Mouse (Mus musculus): ENCODE measurements at regions not wholly inside any gene's neighbourhood (a gene's known extent, or its start where the extent isn't known, plus 50 kb on each side); places are given as distances from the start of the nearest gene placed in this dataset.

- DNase-seq = no peak
- intact Hi-C loops (cut with DNase I) = no loop called here
These were observed 112.9 kb upstream of the Kitl start for GRCm38 (mm10) chr10:99902280-99903231.

GRCm38 (mm10) chr10:99900955-99901835 lies 114.2 kb upstream of the Kitl start:
- intact Hi-C loops (cut with DNase I) = no loop called here
- DNase-seq = no peak

- intact Hi-C loops (cut with DNase I) = no loop called here
- no peak for DNase-seq
These were observed 121.4 kb upstream of the Kitl start for GRCm38 (mm10) chr10:99893999-99894398.

- intact Hi-C loops (cut with DNase I) = no loop called here
- DNase-seq = no peak
These were observed 123.5 kb upstream of the Kitl start for GRCm38 (mm10) chr10:99891899-99892298.

GRCm38 (mm10) chr10:99881901-99882300 lies 122.4 kb upstream of the Csl start:
- intact Hi-C loops (cut with DNase I) = no loop called here
- no peak for DNase-seq

GRCm38 (mm10) chr10:99879362-99879761 lies 119.9 kb upstream of the Csl start:
- DNase-seq = no peak
- intact Hi-C loops (cut with DNase I) = no loop called here

GRCm38 (mm10) chr10:99864711-99865110 lies 105.3 kb upstream of the Csl start:
- intact Hi-C loops (cut with DNase I) = no loop called here
- no peak for DNase-seq

- DNase-seq = no peak
- intact Hi-C loops (cut with DNase I) = no loop called here
These were observed 101.0 kb upstream of the Csl start for GRCm38 (mm10) chr10:99860322-99861089.

- intact Hi-C loops (cut with DNase I) = loop anchor here (5.0 kb wide), 2 partner anchors 108 to 202 kb away; no protein-coding TSS in a partner anchor
- no peak for DNase-seq
These were observed 84.7 kb upstream of the Csl start for GRCm38 (mm10) chr10:99844110-99844509.

- intact Hi-C loops (cut with DNase I) = loop anchor here (2.0 to 5.0 kb wide), 3 partner anchors 111 to 199 kb away; no protein-coding TSS in a partner anchor
- DNase-seq = no peak
These were observed 81.8 kb upstream of the Csl start for GRCm38 (mm10) chr10:99841167-99841843.

- intact Hi-C loops (cut with DNase I) = loop anchor here (2.0 to 5.0 kb wide), 3 partner anchors 112 to 198 kb away; no protein-coding TSS in a partner anchor
- peak; percentile 21 to 32 for DNase-seq
These were observed 80.9 kb upstream of the Csl start for GRCm38 (mm10) chr10:99840179-99840876.

- no peak for DNase-seq
- intact Hi-C loops (cut with DNase I) = loop anchor here (10.0 kb wide), 2 partner anchors 82 to 318 kb away; partner anchors contain the start of gene Csl
These were observed 77.5 kb upstream of the Csl start for GRCm38 (mm10) chr10:99836835-99837412.

- intact Hi-C loops (cut with DNase I) = loop anchor here (10.0 kb wide), 2 partner anchors 80 to 320 kb away; partner anchors contain the start of gene Csl
These were observed 75.6 kb upstream of the Csl start for GRCm38 (mm10) chr10:99834905-99835633.

GRCm38 (mm10) chr10:99829974-99830373 lies 70.5 kb upstream of the Csl start:
- no peak for DNase-seq
- intact Hi-C loops (cut with DNase I) = loop anchor here (10.0 kb wide), 2 partner anchors 75 to 325 kb away; partner anchors contain the start of gene Csl

More at GRCm38 (mm10) chr10:99834905-99835633, 75.6 kb upstream of the Csl start:
- no peak for DNase-seq

GRCm38 (mm10) chr10:99827476-99827875 lies 68.0 kb upstream of the Csl start:
- DNase-seq = no peak
- intact Hi-C loops (cut with DNase I) = no loop called here

- no peak for DNase-seq
- intact Hi-C loops (cut with DNase I) = no loop called here
These were observed 66.4 kb upstream of the Csl start for GRCm38 (mm10) chr10:99825881-99826280.

- no peak for DNase-seq
- intact Hi-C loops (cut with DNase I) = no loop called here
These were observed 52.7 kb upstream of the Csl start for GRCm38 (mm10) chr10:99812069-99812650.

GRCm38 (mm10) chr10:99811430-99811829 lies 52.0 kb upstream of the Csl start:
- no peak for DNase-seq
- intact Hi-C loops (cut with DNase I) = no loop called here

All from heart, postnatal 10 days (tissue).